Mouse (Mus musculus): ENCODE data around the gene Lhx2. TPM values are rescaled to one million over a fixed set of nuclear protein-coding genes. Genes with fewer than 3 reads are reported as not detected.

Gene Lhx2
- total RNA-seq, 1 experiment from 2014 or later, result not detected

- ATAC-seq (ENCODE audit: extremely low read depth, insufficient number of reproducible peaks, low FRiP score, poor library complexity, severe bottlenecking), result no peak
Measured at GRCm38 (mm10) chr2:38344727-38345126, 5.6 kb downstream of the Lhx2 start.

GRCm38 (mm10) chr2:38346417-38346816, 7.3 kb downstream of the Lhx2 start:
- ATAC-seq (ENCODE audit: extremely low read depth, insufficient number of reproducible peaks, low FRiP score, poor library complexity, severe bottlenecking), result no peak

GRCm38 (mm10) chr2:38346881-38347764, 8.0 kb downstream of the Lhx2 start:
- no peak for ATAC-seq (ENCODE audit: extremely low read depth, insufficient number of reproducible peaks, low FRiP score, poor library complexity, severe bottlenecking)

GRCm38 (mm10) chr2:38347811-38348551, 8.9 kb downstream of the Lhx2 start:
- no peak for ATAC-seq (ENCODE audit: extremely low read depth, insufficient number of reproducible peaks, low FRiP score, poor library complexity, severe bottlenecking)

GRCm38 (mm10) chr2:38348660-38349420, 9.8 kb downstream of the Lhx2 start:
- no peak for ATAC-seq (ENCODE audit: extremely low read depth, insufficient number of reproducible peaks, low FRiP score, poor library complexity, severe bottlenecking)

DNA sequence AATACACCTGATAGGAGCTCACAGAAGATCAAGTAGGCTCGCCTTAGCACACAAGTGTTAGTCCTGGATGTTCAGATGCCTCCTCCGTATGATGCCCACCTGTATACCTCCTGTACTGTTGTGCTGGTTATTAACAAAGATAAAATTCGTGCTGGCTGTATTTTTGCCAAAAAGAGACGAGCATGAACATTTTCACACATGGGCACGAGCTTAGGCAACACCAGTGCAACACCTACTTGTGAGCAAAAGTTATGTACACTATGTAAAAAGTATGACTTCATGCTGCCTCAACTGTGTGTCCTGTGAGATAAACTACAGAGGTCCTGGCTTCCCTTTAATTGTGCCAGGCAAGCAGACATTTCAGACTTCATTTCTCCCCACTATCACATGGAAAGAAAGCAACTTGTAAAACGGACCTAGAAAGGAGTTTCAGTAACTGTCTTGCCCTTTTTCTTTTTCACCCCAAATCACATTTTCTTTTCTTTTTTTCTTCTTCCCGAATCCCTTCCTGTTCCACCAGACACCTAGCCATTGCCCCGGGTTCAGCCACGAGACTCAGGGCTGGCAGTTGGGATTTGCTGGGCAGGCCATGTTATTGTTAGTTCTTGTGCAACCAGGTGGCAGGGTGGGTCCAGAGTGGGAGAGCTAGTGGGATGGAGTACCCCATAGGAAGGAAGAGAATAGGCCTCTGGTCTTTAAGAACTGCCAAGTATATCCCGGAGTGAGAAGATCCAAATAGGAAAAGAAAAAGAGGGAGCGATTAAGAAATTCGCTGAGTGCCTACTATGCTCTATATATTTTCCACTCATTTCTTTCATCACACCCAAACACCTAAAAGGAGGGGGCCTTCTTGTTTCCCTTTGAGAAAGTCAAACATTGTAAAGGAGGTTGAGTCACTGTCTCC, 10.6 kb downstream of the Lhx2 start:
- ATAC-seq (ENCODE audit: extremely low read depth, insufficient number of reproducible peaks, low FRiP score, poor library complexity, severe bottlenecking), result no peak

DNA sequence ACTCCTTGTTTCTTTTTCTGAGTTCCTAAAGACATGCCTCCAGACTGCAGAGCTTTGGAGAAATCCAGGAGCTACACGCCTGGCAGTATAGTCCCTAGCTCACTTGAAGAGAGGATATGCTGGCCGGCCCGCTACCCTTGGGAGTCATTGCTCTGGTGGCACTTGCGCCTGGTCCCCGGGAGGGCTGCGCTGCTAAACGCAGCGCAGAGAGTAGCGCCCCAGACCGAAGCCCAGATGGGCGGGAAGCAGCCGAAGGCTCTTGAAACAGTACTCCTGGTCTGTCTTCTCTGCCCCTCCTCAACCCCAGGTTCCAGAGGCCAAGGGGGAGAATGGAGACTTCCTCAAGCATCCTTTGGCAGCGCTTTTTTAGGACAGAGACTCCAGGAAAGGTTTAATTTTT, 11.3 kb downstream of the Lhx2 start:
- no peak for ATAC-seq (ENCODE audit: extremely low read depth, insufficient number of reproducible peaks, low FRiP score, poor library complexity, severe bottlenecking)

DNA sequence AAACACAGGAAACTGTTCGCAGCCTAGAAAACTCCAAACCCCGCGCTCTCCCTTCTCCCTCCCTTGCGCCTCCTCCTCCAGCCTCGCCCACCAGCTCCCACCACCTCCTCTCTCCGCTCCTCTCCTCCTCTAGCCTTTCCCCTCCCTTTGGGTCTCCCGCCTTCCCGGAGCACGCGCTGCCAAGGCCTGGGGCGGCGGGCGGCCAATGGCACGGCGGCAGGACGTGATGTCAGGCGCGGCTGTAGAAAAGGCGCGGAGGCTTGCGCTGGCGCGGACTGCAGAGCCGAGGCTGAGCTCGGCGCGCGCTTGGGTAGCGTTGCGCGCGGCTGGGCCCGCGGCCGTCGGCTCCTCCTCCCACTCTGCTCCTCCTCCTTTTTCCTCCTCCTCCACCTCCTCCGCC, 11.7 kb downstream of the Lhx2 start:
- no peak for ATAC-seq (ENCODE audit: extremely low read depth, insufficient number of reproducible peaks, low FRiP score, poor library complexity, severe bottlenecking)

GRCm38 (mm10) chr2:38351641-38352320, 12.7 kb downstream of the Lhx2 start:
- no peak for ATAC-seq (ENCODE audit: extremely low read depth, insufficient number of reproducible peaks, low FRiP score, poor library complexity, severe bottlenecking)

- ATAC-seq (ENCODE audit: extremely low read depth, insufficient number of reproducible peaks, low FRiP score, poor library complexity, severe bottlenecking), result no peak
Measured at GRCm38 (mm10) chr2:38352321-38353007, 13.4 kb downstream of the Lhx2 start.

DNA sequence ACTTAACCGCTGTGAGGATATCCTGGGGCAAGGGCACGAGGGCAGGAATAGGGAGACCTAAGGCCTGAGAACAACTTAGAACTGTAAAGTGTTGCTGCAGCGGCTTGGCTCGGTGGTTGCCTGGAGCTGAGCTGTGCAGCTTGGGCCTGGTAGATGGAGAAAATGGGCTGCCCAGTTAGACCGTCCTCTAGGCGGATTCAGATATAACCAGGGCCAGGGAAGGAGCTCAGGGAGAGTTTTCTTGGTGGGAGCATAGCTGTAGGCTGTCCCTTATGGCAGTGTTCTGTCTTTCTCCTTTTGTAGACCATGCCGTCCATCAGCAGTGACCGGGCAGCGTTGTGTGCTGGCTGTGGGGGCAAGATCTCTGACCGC, 13.9 kb downstream of the Lhx2 start:
- no peak for ATAC-seq (ENCODE audit: extremely low read depth, insufficient number of reproducible peaks, low FRiP score, poor library complexity, severe bottlenecking)

- ATAC-seq (ENCODE audit: extremely low read depth, insufficient number of reproducible peaks, low FRiP score, poor library complexity, severe bottlenecking), result no peak
Measured at GRCm38 (mm10) chr2:38353664-38354063, 14.6 kb downstream of the Lhx2 start.

GRCm38 (mm10) chr2:38354179-38354716, 15.2 kb downstream of the Lhx2 start:
- ATAC-seq (ENCODE audit: extremely low read depth, insufficient number of reproducible peaks, low FRiP score, poor library complexity, severe bottlenecking), result no peak

- ATAC-seq (ENCODE audit: extremely low read depth, insufficient number of reproducible peaks, low FRiP score, poor library complexity, severe bottlenecking), result no peak
Measured at GRCm38 (mm10) chr2:38354717-38355510, 15.8 kb downstream of the Lhx2 start.

GRCm38 (mm10) chr2:38355731-38356427, 16.8 kb downstream of the Lhx2 start:
- no peak for ATAC-seq (ENCODE audit: extremely low read depth, insufficient number of reproducible peaks, low FRiP score, poor library complexity, severe bottlenecking)

Measured in neutrophil, adult 5-6 weeks (primary cell).